Mouse (Mus musculus): Measurements from ENCODE around the gene Zhx3.

Gene Zhx3

GRCm38 (mm10) chr2:160729851-160730796 is 142.7 kb downstream of the Zhx3 start:
- DNase-seq (ENCODE audit: low read depth, low spot score), result no peak

- DNase-seq (ENCODE audit: low read depth, low spot score), result no peak
These were observed 143.4 kb downstream of the Zhx3 start for GRCm38 (mm10) chr2:160729436-160729835.

DNA sequence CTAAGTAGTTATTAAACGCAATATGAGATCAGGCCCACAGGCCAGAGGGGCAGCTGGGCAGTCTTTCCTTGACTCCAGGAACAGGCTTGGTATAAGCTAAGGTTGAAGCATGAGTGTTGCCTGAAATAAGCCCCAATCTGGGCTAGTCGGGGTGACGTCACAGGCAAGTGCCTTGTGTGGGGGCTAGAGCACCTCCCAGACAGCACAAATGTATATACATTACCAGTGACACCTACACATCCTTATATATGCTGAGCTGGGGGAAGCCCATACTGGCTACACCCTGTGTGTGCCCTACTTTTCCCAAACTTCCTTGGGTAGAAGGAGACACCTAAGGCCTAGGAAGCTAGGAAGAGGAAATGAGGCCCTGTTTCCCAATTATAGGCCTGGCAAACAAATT is 143.8 kb downstream of the Zhx3 start:
- DNase-seq (ENCODE audit: low read depth, low spot score), result no peak

DNA sequence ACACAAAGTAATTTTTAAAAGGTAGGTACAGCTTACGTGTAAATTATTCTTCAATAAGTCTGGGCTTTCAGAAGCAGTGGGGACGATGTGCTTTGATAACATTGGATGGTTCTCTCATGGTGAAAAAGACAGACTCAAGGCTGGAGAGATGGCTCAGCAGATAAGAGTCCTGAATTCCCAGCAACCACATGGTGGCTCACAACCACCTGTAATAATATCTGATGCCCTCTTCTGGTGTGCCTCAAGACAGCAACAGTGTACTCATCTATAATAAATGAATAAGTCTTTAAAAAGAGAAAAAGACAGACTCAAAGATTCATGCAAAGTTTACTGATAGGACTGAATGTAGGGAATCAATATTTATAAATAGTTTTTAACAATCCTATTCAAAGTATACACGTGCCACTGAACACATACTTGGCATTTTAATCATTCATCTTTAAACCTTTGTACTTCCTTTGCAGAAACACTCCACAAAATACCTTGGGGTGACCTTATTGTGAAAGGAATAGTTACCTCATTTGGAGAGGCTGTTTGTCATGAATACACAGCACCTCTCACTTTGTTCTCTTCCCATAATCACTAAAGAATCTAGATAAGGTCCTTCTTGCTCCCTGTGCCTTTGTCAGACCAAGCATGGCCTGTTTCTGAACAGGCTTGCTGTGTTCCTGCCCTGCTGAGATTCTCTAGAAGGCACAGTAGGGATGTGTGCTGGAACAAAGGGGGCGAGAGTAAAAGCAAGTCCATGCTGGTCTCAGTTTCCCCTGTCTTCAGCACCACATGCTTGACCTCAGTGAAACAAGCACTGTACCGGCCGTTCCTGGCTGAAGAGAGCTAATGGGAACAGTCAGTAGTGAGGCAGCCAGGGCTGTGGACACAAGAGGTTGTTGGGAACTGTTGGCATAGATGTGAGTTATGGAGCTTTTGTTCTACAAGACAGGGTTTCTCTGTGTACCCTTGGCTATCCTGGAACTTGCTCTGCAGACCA is 146.6 kb downstream of the Zhx3 start:
- no peak for DNase-seq (ENCODE audit: low read depth, low spot score)

- DNase-seq (ENCODE audit: low read depth, low spot score), result no peak
These were observed 148.3 kb downstream of the Zhx3 start for GRCm38 (mm10) chr2:160724536-160724935.

DNA sequence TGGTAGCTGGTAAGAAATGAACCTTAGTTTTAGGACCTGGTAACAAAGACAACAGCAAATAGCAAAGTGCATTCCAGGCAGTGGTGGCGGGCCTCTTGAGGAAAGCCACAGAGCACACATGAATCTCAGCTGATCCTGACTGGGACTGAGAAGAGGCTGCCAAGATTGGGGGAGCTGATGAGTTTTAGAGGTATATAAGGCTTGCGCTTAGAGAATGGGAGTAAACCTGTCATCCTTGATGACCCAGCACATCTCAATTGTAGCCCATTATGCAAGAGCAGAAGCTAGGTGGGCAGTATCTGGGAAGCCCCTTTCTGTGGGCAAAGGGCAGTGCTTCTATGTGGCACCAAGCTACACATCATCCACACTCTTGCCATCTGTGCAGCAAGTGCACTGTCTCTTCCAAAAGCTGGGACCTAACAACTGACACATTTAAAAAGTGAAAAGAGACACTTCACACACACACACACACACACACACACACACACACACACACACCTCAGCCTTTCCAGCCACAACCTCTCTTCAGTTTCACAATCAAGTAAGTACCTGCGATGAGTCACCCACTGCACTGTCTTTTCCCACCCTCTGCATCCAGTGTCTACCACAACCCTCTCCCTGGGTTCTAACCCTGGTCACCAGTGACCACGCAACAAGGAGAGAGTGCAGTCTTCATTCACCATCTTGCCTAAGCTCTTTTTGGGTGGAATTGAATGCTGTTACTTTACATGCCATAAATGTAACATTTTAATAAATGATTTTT is 149.0 kb downstream of the Zhx3 start:
- no peak for DNase-seq (ENCODE audit: low read depth, low spot score)

DNA sequence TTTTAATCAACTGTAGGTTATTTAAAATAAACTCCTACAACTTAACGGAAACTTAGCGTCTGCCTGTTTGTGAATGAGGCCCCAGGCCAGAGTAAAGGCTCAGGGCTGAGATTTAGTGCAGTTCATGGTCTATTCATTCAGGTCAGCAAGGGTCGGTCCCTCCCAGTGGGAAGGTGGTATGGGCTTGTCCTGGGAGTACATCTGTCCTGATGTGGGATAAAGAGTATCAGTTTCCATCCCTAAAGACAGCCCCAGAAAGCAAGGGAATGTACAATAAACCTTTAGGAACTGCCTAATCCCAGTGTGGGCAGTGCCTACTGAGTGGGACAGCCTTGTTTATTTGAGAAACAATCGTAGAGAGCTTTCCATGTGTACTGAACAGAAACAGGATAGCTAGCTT is 150.1 kb downstream of the Zhx3 start:
- no peak for DNase-seq (ENCODE audit: low read depth, low spot score)

- no peak for DNase-seq (ENCODE audit: low read depth, low spot score)
These were observed 154.0 kb downstream of the Zhx3 start for GRCm38 (mm10) chr2:160718811-160719210.

DNA sequence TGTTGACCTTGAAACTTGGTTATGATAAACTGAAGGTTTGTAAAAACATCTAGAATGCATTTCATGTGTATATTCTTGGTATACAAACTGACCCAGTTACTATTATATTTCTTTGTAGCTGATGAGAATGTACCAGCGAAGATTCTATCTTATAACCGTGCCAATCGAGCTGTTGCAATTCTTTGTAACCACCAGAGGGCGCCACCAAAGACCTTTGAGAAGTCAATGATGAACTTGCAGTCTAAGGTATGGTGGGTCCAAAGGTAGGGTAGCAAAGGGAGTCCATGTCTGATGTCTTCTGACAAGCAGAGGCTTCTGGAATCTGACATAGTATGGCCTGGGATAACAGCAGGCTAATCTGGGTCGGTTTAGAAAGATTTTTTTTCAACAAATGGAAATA is 155.5 kb downstream of the Zhx3 start:
- DNase-seq (ENCODE audit: low read depth, low spot score), result no peak

- DNase-seq (ENCODE audit: low read depth, low spot score), result no peak
These were observed 157.3 kb downstream of the Zhx3 start for GRCm38 (mm10) chr2:160715463-160716030.

DNA sequence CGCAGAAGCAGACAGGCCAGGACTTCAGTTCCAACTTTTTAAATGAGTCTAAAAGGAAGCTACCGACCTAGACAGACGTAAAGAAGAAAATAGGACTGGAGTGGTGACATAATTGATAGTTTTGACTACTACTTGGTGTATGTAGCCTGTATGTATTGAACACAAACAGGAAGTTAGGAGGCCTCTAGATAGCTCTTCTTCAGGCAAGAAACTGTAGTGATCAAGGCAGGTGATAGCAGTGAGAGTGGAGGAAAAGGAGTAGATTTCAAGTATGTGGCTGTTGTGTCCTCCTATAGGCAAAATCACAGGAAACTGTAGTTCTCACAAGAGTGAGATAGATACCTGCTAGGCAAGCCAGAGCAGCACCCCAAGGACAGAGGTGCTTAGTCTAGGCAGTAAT is 165.1 kb downstream of the Zhx3 start:
- DNase-seq (ENCODE audit: low read depth, low spot score), result no peak

GRCm38 (mm10) chr2:160702824-160703223 is 170.0 kb downstream of the Zhx3 start:
- DNase-seq (ENCODE audit: low read depth, low spot score), result no peak

DNA sequence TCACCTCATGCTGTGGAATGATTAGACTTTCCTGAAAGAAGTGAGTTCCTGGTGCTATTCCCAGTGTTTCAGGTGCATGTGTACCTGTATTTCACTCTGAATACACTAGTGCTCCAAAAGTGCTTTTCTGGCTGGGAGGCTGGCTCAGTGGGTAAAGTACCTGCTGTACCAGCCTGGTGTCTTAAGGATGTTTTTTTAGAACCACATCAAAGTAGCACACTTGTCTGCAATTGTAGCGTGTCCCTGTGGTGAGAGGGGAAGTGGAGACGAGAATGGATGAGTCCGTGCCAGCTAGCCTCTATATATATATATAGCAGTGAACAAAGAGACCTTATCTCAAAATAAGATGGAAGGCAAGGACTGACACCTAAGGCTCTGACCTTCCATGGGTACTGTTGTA is 171.2 kb downstream of the Zhx3 start:
- DNase-seq (ENCODE audit: low read depth, low spot score), result no peak

DNA sequence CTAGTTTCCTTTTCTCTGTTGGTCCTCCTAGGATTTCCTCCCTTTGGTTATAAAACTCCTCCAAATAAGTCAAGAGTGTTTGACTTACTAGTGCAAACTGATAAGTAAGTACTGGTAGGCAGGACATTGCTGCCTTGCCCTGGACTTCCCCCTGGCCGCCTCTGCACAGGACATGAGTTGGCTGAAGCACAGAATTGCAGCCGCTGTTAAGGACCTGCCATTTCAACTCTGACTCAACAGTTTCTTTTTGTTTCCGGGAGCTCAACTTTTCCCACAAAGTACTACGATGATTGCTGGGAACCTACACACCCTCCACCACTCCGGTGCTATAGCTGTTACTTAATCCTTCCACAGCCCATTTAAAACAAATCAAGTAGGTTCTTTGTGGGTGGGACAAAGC is 172.5 kb downstream of the Zhx3 start:
- DNase-seq (ENCODE audit: low read depth, low spot score), result no peak

Measured in brain, embryonic 18.5 days (tissue).